Mouse (Mus musculus) B cell, adult 67 days (primary cell): Measurements from ENCODE around the gene Zfp428. TPM values are rescaled to one million over a fixed set of nuclear protein-coding genes. Genes with fewer than 3 reads are reported as not detected.

Source experiments
- total RNA-seq, 2 experiments: library from RNA; stranded (reverse); gene quantifications; 4 replicates each; pipeline ENCODE4 v1.2.4; 2023

The Zfp428 gene
- 1 to 10 TPM in 1 of 2 experiments, under 1 TPM in 1; 0.93 to 1.3 TPM for total RNA-seq

GRCm38 (mm10) chr7:24506838-24507725 is at the start of gene Zfp428:
TSS of gene Zfp428 (plus strand) at chr7:24507006.

GRCm38 (mm10) chr7:24462388-24463319 is 44.2 kb upstream of the Zfp428 start, which contains the start of gene Plaur:
TSS of gene Plaur (plus strand) at chr7:24462484.

GRCm38 (mm10) chr7:24481474-24482207 is 25.2 kb upstream of the Zfp428 start, which contains the start of gene Cadm4:
TSS of gene Cadm4 (plus strand) at chr7:24482023.

GRCm38 (mm10) chr7:24512355-24512754 is 5.5 kb downstream of the Zfp428 start, which contains the start of gene AC161166.1:
TSS of gene AC161166.1 (minus strand) at chr7:24512455.

GRCm38 (mm10) chr7:24530062-24530931 is 23.5 kb downstream of the Zfp428 start, which contains the start of gene Irgq:
TSS of gene Irgq (plus strand) at chr7:24530689.

GRCm38 (mm10) chr7:24546068-24546614 is 39.3 kb downstream of the Zfp428 start, which contains the start of the genes Pinlyp and Xrcc1:
TSS of gene Pinlyp (minus strand) at chr7:24546118.
TSS of gene Xrcc1 (plus strand) at chr7:24546289.

Other genes with a start within 250 kb of the Zfp428 start
- gene Zfp93, start 236.6 kb upstream of the Zfp428 start, total RNA-seq = under 1 TPM; 0.33 to 0.46 TPM
- 10 to 100 TPM; 10.7 to 11.3 TPM for gene Zfp61, start 205.8 kb upstream of the Zfp428 start, total RNA-seq
- 10 to 100 TPM in 1 of 2 experiments, 1 to 10 TPM in 1; 6.4 to 14.3 TPM for gene Zfp94, start 190.3 kb upstream of the Zfp428 start, total RNA-seq
- not detected for gene Tescl, start 173.1 kb upstream of the Zfp428 start, total RNA-seq
- gene Lypd5, start 157.8 kb upstream of the Zfp428 start, total RNA-seq = not detected
- gene Kcnn4, start 136.7 kb upstream of the Zfp428 start, total RNA-seq = 1 to 10 TPM; 4.2 to 9.5 TPM
- gene Smg9, start 107.4 kb upstream of the Zfp428 start, total RNA-seq = 10 to 100 TPM; 77.0 to 91.8 TPM
- gene Irgc1, start 54.7 kb upstream of the Zfp428 start, total RNA-seq = 1 to 10 TPM; 5.0 to 7.7 TPM
- 100 to 1,000 TPM; 432 to 444 TPM for gene Plaur, start 44.5 kb upstream of the Zfp428 start, total RNA-seq
- 1 to 10 TPM; 1.1 to 1.3 TPM for gene Cadm4, start 25.0 kb upstream of the Zfp428 start, total RNA-seq
- not detected for gene AC161166.1, start 5.4 kb downstream of the Zfp428 start, total RNA-seq
- 10 to 100 TPM; 24.8 to 25.6 TPM for gene Irgq, start 23.7 kb downstream of the Zfp428 start, total RNA-seq
- gene Pinlyp, start 39.1 kb downstream of the Zfp428 start, total RNA-seq = under 1 TPM in 1 of 2 experiments, not detected in 1; 0.67 TPM
- gene Xrcc1, start 39.3 kb downstream of the Zfp428 start, total RNA-seq = 100 to 1,000 TPM in 1 of 2 experiments, 10 to 100 TPM in 1; 93.4 to 102 TPM
- gene Ethe1, start 80.5 kb downstream of the Zfp428 start, total RNA-seq = 10 to 100 TPM; 12.1 to 13.1 TPM
- not detected for gene Zfp575, start 80.6 kb downstream of the Zfp428 start, total RNA-seq
- gene Phldb3, start 103.8 kb downstream of the Zfp428 start, total RNA-seq = 10 to 100 TPM; 28.9 to 29.4 TPM
- under 1 TPM; 0.33 to 0.64 TPM for gene Lypd3, start 129.5 kb downstream of the Zfp428 start, total RNA-seq
- not detected for gene Tex101, start 169.7 kb downstream of the Zfp428 start, total RNA-seq
- not detected for gene BC049730, start 202.2 kb downstream of the Zfp428 start, total RNA-seq
- gene Gm4763, start 219.9 kb downstream of the Zfp428 start, total RNA-seq = not detected